Mouse (Mus musculus) limb, embryonic 14.5 days (tissue): ENCODE data around the gene Rpgrip1l. TPM values are rescaled to one million over a fixed set of nuclear protein-coding genes. Genes with fewer than 3 reads are reported as not detected.

Experiments used
- ATAC-seq: fragments of 200-750 bp; cut with Nextera tagmentation; 2 replicates; pipeline ENCODE4 v1.8.0; 2017; ENCODE audit warnings: low read depth, moderate number of reproducible peaks, moderate TSS enrichment; ENCODE audit not compliant: low FRiP score
- DNase-seq: peaks from one replicate; pipeline ENCODE4 v3.0.0-alpha.2; 2015; ENCODE audit warnings: low spot score
- H3K27ac ChIP-seq: fragments of 300-500 bp; sonication (generic); replicated peaks from 2 replicates; pipeline ENCODE4 v1.5.1; 2014; ENCODE audit warnings: low read depth, mild to moderate bottlenecking, low read length, moderate library complexity, mixed read lengths
- H3K27me3 ChIP-seq: fragments of 300-500 bp; sonication (generic); 2 replicates; pipeline ENCODE4 v1.6.1; 2014; ENCODE audit warnings: low read length, mixed read lengths; ENCODE audit not compliant: control insufficient read depth, insufficient read depth
- H3K36me3 ChIP-seq: fragments of 300-500 bp; sonication (generic); 2 replicates; pipeline ENCODE4 v1.6.1; 2014; ENCODE audit warnings: mild to moderate bottlenecking, low read length, moderate library complexity, mixed read lengths; ENCODE audit not compliant: control insufficient read depth, insufficient read depth
- H3K4me1 ChIP-seq: fragments of 300-500 bp; sonication (generic); 2 replicates; pipeline ENCODE4 v1.6.1; 2014; ENCODE audit warnings: antibody characterized with exemption, low read length, mixed read lengths; ENCODE audit not compliant: control insufficient read depth, insufficient read depth
- H3K4me2 ChIP-seq: fragments of 300-500 bp; sonication (generic); replicated peaks from 2 replicates; pipeline ENCODE4 v1.6.1; 2014; ENCODE audit warnings: low read depth, mild to moderate bottlenecking, low read length, moderate library complexity; ENCODE audit not compliant: severe bottlenecking
- H3K4me3 ChIP-seq: fragments of 300-500 bp; sonication (generic); replicated peaks from 2 replicates; pipeline ENCODE4 v1.5.1; 2014; ENCODE audit warnings: low read length
- H3K9ac ChIP-seq: fragments of 300-500 bp; sonication (generic); 2 replicates; pipeline ENCODE4 v1.6.1; 2014; ENCODE audit warnings: mild to moderate bottlenecking, low read depth, low read length, moderate library complexity; ENCODE audit not compliant: severe bottlenecking
- H3K9me3 ChIP-seq: fragments of 300-500 bp; sonication (generic); 2 replicates; pipeline ENCODE4 v1.6.1; 2016; ENCODE audit warnings: low read length; ENCODE audit not compliant: control insufficient read depth
- POLR2A ChIP-seq: fragments of 200-500 bp; IDR thresholded peaks from 2 replicates; pipeline ENCODE4 v1.8.0; 2012; ENCODE audit warnings: inconsistent platforms, mild to moderate bottlenecking, moderate library complexity, borderline replicate concordance; ENCODE audit not compliant: insufficient read depth, insufficient read length; ENCODE audit errors: extremely low read depth
- WGBS: fragments of 180-500 bp; shearing (Covaris S2); extraction: QIAGEN DNeasy Blood & Tissue Kit; methylation state at CpG from one replicate; pipeline ENCODE4 v1.1.7; 2014; 5-methylcytosine and 5-hydroxymethylcytosine counted together
- polyA plus RNA-seq, 2 experiments: library from polyadenylated mRNA; depleted of rRNA in 1 of 2; stranded (reverse) in 1 of 2; unstranded in 1 of 2; fragments of >200 nt; fragmentation: Nextera tagmentation in 1 of 2; extraction: Ambion mirVana in 1 of 2; gene quantifications; 2 replicates each; pipeline versions ENCODE4 v1.2.1 to v1.2.3; 2012 to 2014

Rpgrip1l gene
- polyA plus RNA-seq, 2 experiments, result 7.7 to 16.5 TPM

DNA sequence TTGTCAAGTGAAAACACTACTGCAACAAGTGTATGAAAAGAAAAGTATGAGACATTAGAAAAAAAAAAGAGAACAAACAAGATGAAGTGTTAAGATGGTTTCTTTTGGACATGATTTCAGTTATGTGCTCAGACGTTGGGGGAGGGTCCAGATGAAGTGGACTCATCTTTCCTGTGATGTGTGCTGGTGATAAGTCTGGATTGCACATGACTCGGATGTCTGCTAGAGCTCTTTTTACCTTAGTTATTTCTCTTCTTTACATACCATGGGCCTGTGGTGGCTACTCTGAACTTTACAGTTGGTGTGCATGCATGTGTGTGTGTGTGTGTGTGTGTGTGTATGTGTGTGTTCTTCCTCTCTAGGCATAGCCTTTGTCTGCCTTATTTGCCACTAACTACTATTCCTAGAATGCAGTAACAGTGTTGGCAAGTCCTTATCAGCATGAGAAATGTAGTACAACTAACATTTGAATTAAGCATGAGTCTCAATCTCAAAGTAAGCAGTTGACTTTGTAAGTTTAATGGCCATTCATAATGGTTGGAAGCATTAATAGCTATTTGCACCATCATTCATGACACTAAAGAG lies 43.6 kb downstream of the Rpgrip1l start:
- no peak overlapping the region for H3K9ac ChIP-seq
- no peaks in the 10 kb centered on the region for H3K27me3 ChIP-seq
- H3K9me3 ChIP-seq, result no peaks in the 10 kb centered on the region
- DNase-seq (no peak), ATAC-seq (no peak)
- H3K36me3 ChIP-seq, result no peaks in the 10 kb centered on the region
- no peaks in the 10 kb centered on the region for H3K4me1 ChIP-seq
- 70% methylated on average over 2 of the region's 2 CpGs for WGBS
- no peak for TF ChIP-seq POLR2A
- no peak overlapping the region for H3K27ac ChIP-seq
- H3K4me2 ChIP-seq, result no peak overlapping the region
- no peak overlapping the region for H3K4me3 ChIP-seq

DNA sequence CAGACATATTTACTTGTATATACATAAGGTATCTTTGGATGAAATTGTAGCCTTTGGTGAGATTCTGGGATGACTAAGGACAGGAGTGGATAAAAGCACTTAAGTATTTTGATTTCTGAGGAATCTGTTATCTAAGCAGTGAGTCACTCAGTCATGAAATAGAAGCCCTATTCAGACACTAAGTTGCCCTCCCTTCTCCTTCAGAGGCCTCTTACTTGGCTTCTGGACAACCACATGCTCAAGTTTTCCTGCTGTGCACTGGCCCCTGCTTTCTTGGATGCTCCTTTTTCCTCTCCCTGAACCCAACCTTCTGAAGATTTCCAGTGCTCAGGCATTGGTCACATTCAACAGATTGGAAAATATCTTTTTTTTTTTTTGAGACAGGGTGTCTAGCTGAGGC lies 48.5 kb downstream of the Rpgrip1l start:
- H3K4me2 ChIP-seq, result no peak overlapping the region
- no peaks in the 10 kb centered on the region for H3K4me1 ChIP-seq
- H3K27ac ChIP-seq, result no peak overlapping the region
- no peak overlapping the region for H3K9ac ChIP-seq
- ATAC-seq (no peak), DNase-seq (no peak)
- no peak overlapping the region for H3K4me3 ChIP-seq
- no peaks in the 10 kb centered on the region for H3K36me3 ChIP-seq
- no peak for TF ChIP-seq POLR2A
- H3K27me3 ChIP-seq, result no peaks in the 10 kb centered on the region
- H3K9me3 ChIP-seq, result no peaks in the 10 kb centered on the region

DNA sequence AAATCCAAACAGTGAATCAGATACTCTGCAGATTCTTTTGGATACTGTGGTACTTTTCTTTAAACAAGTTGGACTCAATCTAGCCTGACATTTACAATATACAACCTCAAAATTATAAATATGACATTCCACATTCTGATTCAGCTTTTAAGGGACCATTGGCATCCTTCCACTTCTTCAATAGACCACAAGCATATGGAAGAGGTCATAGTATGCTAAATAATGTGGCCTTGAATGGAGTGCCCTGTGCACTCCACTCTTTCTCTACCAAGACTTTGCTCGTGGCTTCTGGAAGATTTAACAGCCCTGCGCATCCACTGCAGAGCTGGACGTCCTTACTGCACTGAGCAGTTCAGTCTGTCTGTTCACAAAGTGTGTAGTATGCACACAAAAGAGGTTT lies 49.1 kb downstream of the Rpgrip1l start:
- Histone ChIP-seq H3K9me3 (no peaks in the 10 kb centered on the region), H3K9ac (no peak overlapping the region), H3K4me3 (no peak overlapping the region), H3K4me1 (no peaks in the 10 kb centered on the region), H3K27me3 (no peaks in the 10 kb centered on the region), H3K4me2 (no peak overlapping the region), H3K27ac (no peak overlapping the region), H3K36me3 (no peaks in the 10 kb centered on the region)
- 66% methylated on average over 3 of the region's 3 CpGs for WGBS
- TF ChIP-seq POLR2A, result no peak
- DNase-seq (no peak), ATAC-seq (no peak)

DNA sequence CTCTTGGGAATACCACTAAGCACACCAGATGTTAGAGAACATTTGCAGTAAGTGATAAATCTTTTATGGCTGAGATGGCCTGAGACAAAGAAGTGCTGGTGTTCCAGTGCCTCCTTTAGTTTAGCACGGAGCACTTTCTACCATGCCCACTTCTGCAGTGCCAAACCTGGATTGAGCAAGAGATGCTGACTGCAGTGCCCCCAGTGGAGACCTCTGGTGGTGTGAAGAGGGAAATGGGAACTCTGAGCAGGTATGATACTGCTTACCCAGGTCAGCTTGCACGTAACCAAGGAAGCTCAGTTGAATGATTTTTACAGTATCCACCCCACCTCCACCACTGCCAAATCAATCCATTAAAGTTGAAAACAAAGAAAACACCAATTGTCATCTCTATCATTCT lies 51.5 kb downstream of the Rpgrip1l start:
- H3K4me1 ChIP-seq, result no peaks in the 10 kb centered on the region
- no peak overlapping the region for H3K4me2 ChIP-seq
- H3K27ac ChIP-seq, result no peak overlapping the region
- DNase-seq, result no peak
- H3K27me3 ChIP-seq, result no peaks in the 10 kb centered on the region
- ATAC-seq, result no peak
- H3K36me3 ChIP-seq, result no peaks in the 10 kb centered on the region
- TF ChIP-seq POLR2A, result no peak
- no peak overlapping the region for H3K4me3 ChIP-seq
- no peaks in the 10 kb centered on the region for H3K9me3 ChIP-seq
- H3K9ac ChIP-seq, result no peak overlapping the region
- 73% methylated on average over 2 of the region's 2 CpGs for WGBS

- Histone ChIP-seq H3K9ac (no peak overlapping the region), H3K9me3 (no peaks in the 10 kb centered on the region), H3K4me2 (no peak overlapping the region), H3K36me3 (peaks cover 8% of the 10 kb centered on the region), H3K4me3 (no peak overlapping the region), H3K4me1 (no peaks in the 10 kb centered on the region), H3K27me3 (no peaks in the 10 kb centered on the region), H3K27ac (no peak overlapping the region)
- DNase-seq, result no peak
- 94% methylated on average over 6 of the region's 6 CpGs for WGBS
- ATAC-seq, result no peak
- no peak for TF ChIP-seq POLR2A
Observed at GRCm38 (mm10) chr8:91250966-91251365, 62.1 kb downstream of the Rpgrip1l start.
